Mouse (Mus musculus): ENCODE measurements around the gene Hoxb4. TPM values are rescaled to one million over a fixed set of nuclear protein-coding genes. Genes with fewer than 3 reads are reported as not detected.

Gene Hoxb4
- polyA plus RNA-seq, 1 experiment from 2014 or later = 3.2 TPM

DNA sequence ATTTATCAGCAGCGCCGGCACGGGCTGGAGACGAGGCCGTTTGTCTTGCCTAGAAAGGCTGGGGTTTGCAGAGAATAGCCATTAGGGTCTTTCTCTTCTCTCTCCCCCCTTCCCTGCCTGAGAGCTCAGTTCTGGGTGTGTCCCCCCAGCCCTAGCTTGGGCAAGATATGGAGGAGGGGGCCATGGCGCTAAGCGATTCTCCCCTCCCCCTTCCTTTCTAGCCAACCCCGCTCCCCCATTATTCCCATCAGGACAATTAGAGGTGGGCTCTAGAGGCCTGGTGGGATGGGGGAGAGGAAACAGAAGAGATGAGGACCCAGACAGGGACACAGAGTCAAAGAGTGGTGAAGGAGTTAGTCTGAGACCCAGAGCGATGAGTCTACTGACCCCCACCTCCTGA lies 30.7 kb upstream of the Hoxb4 start:
- H3K4me1 ChIP-seq (replicated peaks) = peaks cover 17% of the 10 kb centered on the region
- H3K36me3 ChIP-seq = no peaks in the 10 kb centered on the region
- no peaks in the 10 kb centered on the region for H3K9me3 ChIP-seq
- peaks cover 50% of the 10 kb centered on the region for H3K27me3 ChIP-seq (replicated peaks)
- peak overlapping the region; percentile 54 for H3K4me3 ChIP-seq (replicated peaks)
- peak overlapping the region; percentile 91; the same call in 1 of the 2 replicates for H3K27ac ChIP-seq
- peak overlapping the region; percentile 74 for H3K9ac ChIP-seq
- H3K4me2 ChIP-seq (replicated peaks) = peak overlapping the region; percentile 81
- no peak for ATAC-seq
- 7% methylated on average over 9 of the region's 9 CpGs for WGBS

DNA sequence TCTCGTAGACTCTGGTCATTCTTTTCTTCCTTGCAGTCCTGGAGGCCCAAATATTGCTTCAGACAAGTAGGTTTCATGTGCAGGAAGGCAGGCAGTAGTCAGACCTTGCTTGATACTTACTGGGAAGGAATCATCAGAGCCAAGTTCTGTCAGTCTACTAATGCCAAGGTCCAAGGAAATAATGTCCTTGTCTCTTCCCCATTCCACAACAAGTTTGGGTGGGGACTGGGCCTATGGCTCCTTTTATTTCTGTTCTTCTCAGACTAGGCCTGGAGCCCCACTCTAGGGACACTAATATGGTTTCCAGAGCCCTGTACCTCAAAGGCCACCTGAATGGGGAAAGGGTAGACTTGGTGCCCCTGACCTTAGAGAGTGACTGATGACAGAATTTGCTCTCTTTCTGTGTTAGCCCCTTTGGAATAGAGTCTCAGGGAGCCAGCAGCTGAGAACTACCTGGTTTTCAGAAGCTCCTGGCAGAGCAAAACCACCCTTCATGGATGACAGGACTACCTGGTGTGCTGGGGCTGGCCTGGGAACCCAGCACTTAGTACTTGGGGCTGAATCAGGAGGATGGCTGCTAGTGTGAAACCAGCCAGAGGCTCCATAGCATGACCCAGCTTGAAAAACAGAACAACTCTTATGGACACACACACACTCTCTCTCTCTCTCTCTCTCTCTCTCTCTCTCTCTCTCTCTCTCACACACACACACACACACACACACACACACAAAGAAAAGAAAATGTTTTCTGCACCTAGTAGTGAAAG lies 29.4 kb upstream of the Hoxb4 start:
- Histone ChIP-seq H3K4me3 (replicated peaks) (no peak overlapping the region), H3K27me3 (replicated peaks) (peaks cover 55% of the 10 kb centered on the region), H3K36me3 (no peaks in the 10 kb centered on the region), H3K27ac (no peak overlapping the region), H3K4me2 (replicated peaks) (no peak overlapping the region), H3K9ac (no peak overlapping the region), H3K4me1 (replicated peaks) (peaks cover 10% of the 10 kb centered on the region; the same call in 1 of the 2 replicates), H3K9me3 (no peaks in the 10 kb centered on the region)
- ATAC-seq = no peak
- 46% methylated on average over 1 of the region's 1 CpGs for WGBS

DNA sequence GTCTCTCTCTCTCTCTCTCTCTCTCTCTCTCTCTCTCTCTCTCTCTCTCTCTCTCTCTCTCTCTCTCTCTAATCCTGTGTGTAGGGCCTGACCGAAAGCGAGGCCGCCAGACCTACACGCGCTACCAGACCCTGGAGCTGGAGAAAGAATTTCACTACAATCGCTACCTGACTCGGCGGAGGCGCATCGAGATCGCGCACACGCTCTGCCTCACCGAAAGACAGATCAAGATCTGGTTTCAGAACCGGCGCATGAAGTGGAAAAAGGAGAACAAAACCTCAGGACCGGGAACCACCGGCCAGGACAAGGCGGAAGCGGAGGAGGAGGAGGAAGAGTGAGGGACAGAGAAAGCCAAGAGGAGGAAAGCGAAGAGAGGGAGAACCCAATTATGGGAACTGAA lies 28.8 kb upstream of the Hoxb4 start:
- Histone ChIP-seq H3K27ac (no peak overlapping the region), H3K36me3 (no peaks in the 10 kb centered on the region), H3K4me3 (replicated peaks) (no peak overlapping the region), H3K4me2 (replicated peaks) (no peak overlapping the region), H3K27me3 (replicated peaks) (peaks cover 58% of the 10 kb centered on the region), H3K9ac (no peak overlapping the region), H3K4me1 (replicated peaks) (peaks cover 10% of the 10 kb centered on the region; the same call in 1 of the 2 replicates), H3K9me3 (no peaks in the 10 kb centered on the region)
- no peak for ATAC-seq
- WGBS = 39% methylated on average over 21 of the region's 21 CpGs

DNA sequence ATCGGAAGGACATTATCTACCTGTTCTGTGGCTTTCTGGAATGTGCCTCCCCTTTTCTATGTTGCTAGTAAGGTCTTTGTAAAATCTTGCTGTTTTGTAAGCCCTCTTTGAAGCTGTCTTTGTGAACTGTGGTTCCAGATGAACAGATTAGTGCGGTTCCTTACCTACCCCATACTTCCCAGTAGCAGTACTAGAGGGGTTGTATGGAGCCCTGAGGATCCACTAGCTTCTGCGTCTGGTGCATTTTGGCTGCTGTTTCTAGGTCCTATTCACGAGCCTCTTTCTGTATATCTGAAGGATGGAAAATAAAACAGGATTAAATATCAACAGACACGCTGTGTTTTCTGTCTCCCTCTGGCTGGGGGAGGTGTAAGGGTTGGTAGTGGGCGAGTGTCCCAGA lies 28.2 kb upstream of the Hoxb4 start:
- 47% methylated on average over 6 of the region's 6 CpGs for WGBS
- Histone ChIP-seq H3K27me3 (replicated peaks) (peaks cover 59% of the 10 kb centered on the region), H3K4me1 (replicated peaks) (peaks cover 13% of the 10 kb centered on the region; the same call in 1 of the 2 replicates), H3K4me3 (replicated peaks) (no peak overlapping the region), H3K4me2 (replicated peaks) (no peak overlapping the region), H3K9ac (no peak overlapping the region), H3K27ac (no peak overlapping the region), H3K36me3 (no peaks in the 10 kb centered on the region), H3K9me3 (no peaks in the 10 kb centered on the region)
- no peak for ATAC-seq

DNA sequence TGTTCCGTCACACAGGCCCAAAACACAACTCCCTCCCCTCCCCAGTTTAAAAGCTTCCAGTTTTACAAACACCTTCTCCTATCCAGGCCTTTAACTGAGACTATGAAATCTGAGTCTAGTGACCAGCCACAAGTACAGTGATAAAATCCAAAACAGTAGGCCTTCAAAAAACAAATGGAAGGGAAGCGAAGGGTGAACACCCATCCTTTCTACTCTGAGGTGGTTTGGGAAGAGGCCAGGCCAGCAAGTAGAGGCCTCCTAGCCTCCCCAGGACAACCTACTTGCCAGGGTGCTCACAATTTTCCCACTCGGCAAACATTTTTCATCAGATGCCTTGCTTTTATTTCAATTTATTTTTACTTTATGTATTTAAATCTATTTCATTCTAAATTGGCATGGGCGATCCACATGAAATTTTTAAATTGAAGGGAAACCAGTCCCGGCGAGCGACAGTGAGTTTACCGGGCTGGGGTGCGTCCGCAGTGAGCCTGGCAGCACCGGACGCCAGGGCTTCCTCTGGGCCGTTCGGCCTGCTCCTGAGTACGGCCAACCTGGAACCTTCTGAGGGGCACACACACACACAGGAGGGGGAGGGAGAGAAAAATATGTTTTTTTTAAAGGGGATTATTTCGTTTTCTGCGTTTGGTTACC lies 27.2 kb upstream of the Hoxb4 start:
- no peak overlapping the region for H3K9ac ChIP-seq
- no peaks in the 10 kb centered on the region for H3K36me3 ChIP-seq
- WGBS = 36% methylated on average over 17 of the region's 17 CpGs
- no peak overlapping the region for H3K4me3 ChIP-seq (replicated peaks)
- no peaks in the 10 kb centered on the region for H3K9me3 ChIP-seq
- peak overlapping the region; percentile 7; the same call in 1 of the 2 replicates for H3K27ac ChIP-seq
- peaks cover 63% of the 10 kb centered on the region for H3K27me3 ChIP-seq (replicated peaks)
- 0 out of 2 replicates have a peak overlapping the region, but pooled peaks have one; percentile 1 for H3K4me2 ChIP-seq (replicated peaks)
- no peak for ATAC-seq
- H3K4me1 ChIP-seq (replicated peaks) = peaks cover 21% of the 10 kb centered on the region

DNA sequence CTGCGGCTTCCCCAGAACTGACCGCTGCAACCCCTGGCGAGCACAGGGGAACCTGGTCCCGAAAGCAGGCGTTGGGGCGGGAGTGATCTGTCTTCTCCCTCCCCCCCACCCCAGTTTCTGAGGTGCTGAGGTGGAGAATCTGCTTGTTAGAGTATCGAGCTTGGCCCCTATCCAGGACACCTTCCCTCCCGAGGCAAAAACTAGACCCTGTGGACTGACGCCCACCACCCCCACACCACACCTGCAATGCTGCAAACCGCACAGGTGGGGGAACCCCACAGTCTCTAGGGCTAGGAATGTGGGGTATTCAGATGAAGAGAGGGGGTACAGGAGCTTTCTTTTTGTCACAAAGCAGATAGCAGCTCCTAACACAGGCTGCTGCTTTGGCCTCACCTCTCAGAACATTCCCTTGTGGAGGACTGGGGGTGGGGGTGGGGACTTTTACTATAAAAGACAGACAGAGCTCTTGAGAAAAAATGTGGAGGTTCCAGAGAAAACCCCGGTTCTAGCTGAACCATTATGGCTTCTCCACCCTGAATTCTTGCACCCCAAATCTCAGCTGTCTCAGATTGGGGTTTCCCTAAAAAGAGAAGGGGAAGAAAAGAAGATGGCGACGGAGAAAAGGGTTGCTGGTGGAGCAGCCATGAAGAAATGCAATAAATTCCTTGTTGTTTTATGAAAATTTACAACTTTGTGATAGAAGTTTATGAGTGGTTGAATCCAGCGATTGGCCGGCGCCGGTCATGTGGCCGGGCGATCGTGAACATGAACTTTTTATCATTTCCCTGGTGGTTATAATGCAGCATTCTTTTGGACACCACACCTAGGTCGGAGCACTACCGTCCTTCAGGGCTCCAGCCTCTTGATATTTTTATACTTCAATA lies 26.1 kb upstream of the Hoxb4 start, which contains the start of gene Hoxb6:
Gene Hoxb6 (plus strand): TSS at position 796 of the 884 bp plus-strand sequence.
- WGBS = 11% methylated on average over 22 of the region's 22 CpGs
- Histone ChIP-seq H3K9me3 (no peaks in the 10 kb centered on the region), H3K4me1 (replicated peaks) (peaks cover 24% of the 10 kb centered on the region), H3K27ac (peak within 1 kb of the TSS; percentile 85), H3K4me3 (replicated peaks) (peak within 1 kb of the TSS; percentile 51), H3K9ac (peak within 1 kb of the TSS; percentile 59), H3K36me3 (no peaks in the 10 kb centered on the region), H3K27me3 (replicated peaks) (peaks cover 69% of the 10 kb centered on the region), H3K4me2 (replicated peaks) (peak within 1 kb of the TSS; percentile 74)
- ATAC-seq = peak; percentile 41; the same call in 1 of the 2 replicates

DNA sequence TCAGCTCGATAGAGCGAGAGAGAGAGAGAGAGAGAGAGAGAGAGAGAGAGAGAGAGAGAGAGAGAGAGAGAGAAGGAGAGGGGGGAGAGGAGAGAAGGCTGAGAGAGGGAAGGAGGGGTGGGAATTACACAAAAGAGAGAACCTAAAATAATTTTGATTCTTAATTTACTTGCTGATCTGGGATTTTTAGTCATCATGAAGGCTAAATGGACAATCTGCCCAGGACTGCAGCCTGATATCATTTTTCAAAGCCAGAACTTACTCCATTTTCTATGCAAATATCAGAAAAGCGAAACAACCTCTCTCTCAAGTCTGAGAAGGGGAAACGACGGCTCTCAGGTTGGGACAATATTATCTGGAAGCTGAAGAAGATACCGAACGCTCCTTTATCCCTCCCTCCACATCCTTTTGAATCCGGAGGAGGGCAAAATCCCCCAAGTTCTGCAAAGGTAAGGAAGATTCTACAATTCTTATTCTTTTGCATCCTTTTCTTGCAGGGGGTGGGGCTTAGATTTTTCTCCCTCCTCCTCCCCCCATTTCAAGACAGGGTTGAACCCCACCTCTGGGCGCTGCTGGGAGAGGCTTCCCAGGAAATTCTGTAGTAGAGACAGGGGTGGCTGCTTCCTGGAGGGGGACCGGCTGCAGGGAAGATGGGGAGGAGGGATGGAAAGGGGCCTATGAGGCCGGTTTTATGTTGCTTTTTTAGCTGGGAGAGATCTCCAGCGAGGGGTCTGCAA lies 25.3 kb upstream of the Hoxb4 start:
- WGBS = 9% methylated on average over 12 of the region's 12 CpGs
- H3K9me3 ChIP-seq = no peaks in the 10 kb centered on the region
- peaks cover 70% of the 10 kb centered on the region for H3K27me3 ChIP-seq (replicated peaks)
- H3K27ac ChIP-seq = peak overlapping the region; percentile 85
- H3K36me3 ChIP-seq = no peaks in the 10 kb centered on the region
- peak overlapping the region; percentile 51 for H3K4me3 ChIP-seq (replicated peaks)
- H3K4me2 ChIP-seq (replicated peaks) = peak overlapping the region; percentile 74
- peak overlapping the region; percentile 59 for H3K9ac ChIP-seq
- no peak for ATAC-seq
- H3K4me1 ChIP-seq (replicated peaks) = peaks cover 25% of the 10 kb centered on the region

DNA sequence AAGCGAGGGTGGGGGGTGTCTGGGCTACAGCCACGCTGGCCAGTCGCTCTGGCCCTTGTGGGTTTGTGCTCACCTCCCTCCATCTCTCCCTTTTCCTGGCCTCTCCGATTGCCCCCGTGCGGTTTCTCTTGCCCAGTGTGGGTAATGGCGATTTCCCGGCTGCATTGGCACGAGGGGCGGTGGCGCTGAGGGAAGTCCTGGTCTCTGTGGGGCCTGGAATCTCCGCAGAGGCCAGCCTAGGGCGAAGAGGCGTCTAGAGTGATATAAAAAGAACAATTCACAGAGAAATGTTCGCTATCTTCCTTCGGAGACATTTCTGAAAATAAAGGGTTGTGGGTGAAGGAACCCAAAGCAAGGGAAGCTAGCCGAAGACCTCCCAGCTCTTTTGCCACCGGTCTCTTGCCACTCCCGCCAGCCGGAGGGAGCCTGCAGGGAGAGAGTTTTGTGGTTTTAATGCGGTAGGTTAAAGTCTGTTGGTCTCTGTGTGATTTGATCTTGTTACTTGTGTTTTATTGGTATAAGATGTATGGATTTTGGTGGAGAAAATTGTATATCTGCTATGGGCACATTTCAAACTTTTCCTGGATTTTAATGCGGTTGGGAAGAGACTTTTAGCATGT lies 24.7 kb upstream of the Hoxb4 start:
- no peak for ATAC-seq
- peak overlapping the region; percentile 74 for H3K4me2 ChIP-seq (replicated peaks)
- peak overlapping the region; percentile 85 for H3K27ac ChIP-seq
- H3K9ac ChIP-seq = peak overlapping the region; percentile 59
- H3K27me3 ChIP-seq (replicated peaks) = peaks cover 69% of the 10 kb centered on the region
- no peaks in the 10 kb centered on the region for H3K9me3 ChIP-seq
- 9% methylated on average over 22 of the region's 22 CpGs for WGBS
- peaks cover 25% of the 10 kb centered on the region for H3K4me1 ChIP-seq (replicated peaks)
- peak overlapping the region; percentile 51 for H3K4me3 ChIP-seq (replicated peaks)
- no peaks in the 10 kb centered on the region for H3K36me3 ChIP-seq

DNA sequence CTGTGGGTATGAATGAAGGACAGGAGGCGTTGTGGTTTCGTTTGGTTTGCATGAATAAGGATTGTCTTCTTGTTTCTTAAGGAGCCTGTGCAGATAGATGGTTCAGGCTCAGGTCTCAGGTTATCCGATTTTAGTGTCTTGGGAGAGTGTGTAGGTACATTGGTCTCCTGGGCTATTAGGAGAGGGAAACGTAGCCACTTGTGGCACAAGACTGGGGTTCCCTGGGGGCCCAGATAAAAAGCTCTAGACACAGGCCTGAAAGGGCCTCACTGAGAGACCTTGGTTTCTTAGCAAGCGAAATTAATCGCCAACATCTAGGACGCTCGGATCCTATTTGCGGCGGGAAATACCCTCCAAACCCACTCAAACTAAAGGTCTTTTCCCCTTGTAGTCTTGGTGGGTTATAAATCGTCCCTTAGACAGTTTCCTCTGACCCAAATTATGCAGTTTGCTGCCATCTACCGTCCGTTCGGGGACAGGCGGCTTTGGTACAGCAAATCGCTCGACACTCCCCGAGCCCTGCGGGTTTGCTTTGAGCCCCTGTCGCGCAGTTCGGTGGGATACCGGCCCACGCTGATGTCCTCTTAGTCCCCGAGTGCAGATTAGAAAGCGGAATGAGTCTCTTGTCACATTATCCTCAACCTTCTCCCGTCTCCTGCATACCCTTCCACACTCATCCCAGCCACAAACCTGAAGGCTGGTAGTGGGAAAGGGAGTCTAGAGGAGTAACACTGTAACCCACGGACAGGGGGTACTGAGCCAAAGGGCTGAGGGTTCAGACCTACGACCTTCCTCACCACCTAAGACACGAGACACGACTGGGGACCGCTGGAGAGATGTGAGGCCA lies 23.6 kb upstream of the Hoxb4 start:
- peak overlapping the region; percentile 74 for H3K4me2 ChIP-seq (replicated peaks)
- peak overlapping the region; percentile 53 for H3K9ac ChIP-seq
- H3K27me3 ChIP-seq (replicated peaks) = peaks cover 71% of the 10 kb centered on the region
- no peaks in the 10 kb centered on the region for H3K36me3 ChIP-seq
- 1% methylated on average over 32 of the region's 32 CpGs for WGBS
- H3K27ac ChIP-seq = peak overlapping the region; percentile 44
- ATAC-seq = peak; percentile 61; the same call in 1 of the 2 replicates
- H3K9me3 ChIP-seq = no peaks in the 10 kb centered on the region
- peak overlapping the region; percentile 51 for H3K4me3 ChIP-seq (replicated peaks)
- peaks cover 25% of the 10 kb centered on the region for H3K4me1 ChIP-seq (replicated peaks)

DNA sequence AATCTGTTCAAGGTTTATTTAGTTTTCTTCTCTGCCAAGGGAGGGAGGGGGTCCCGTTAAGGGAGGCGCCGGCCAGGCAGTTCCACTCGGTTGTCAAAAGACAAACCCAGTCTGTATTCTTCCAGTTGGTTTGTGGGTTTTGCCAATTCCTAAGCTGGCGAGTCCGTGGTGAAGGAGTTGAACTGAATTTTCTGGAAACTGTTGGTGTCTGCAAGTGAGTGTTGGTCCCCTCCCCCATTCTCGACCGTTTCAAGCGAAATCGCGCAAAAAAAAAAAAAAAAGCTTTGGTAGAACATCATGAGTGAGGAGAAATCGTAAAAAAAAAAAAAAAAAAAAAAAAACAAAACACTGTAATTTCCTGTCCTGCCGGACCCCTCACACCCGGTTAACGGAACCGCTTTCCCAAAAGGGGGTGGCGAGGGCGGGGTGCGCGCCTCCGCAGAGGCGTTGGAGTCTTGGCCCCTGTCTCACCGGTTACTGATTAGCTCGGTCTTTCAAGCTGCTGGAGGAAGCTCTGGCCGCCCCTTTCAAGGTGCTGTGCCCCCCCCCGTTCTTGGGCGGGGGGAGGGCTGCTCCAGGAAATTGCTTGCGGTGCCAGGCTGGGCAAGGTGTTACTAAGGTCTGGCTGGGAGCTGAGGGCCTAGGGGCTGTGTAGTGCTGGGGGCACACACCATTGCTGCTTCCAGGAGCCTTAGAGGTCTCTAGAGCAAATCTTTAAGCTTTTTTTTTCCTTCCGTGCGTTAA lies 22.8 kb upstream of the Hoxb4 start:
- Histone ChIP-seq H3K4me2 (replicated peaks) (peak overlapping the region; percentile 74), H3K4me1 (replicated peaks) (peaks cover 30% of the 10 kb centered on the region), H3K9ac (peak overlapping the region; percentile 53), H3K9me3 (no peaks in the 10 kb centered on the region), H3K4me3 (replicated peaks) (peak overlapping the region; percentile 51), H3K36me3 (no peaks in the 10 kb centered on the region), H3K27ac (peak overlapping the region; percentile 66; the same call in 1 of the 2 replicates), H3K27me3 (replicated peaks) (peaks cover 74% of the 10 kb centered on the region)
- 0 out of 2 replicates have a peak, but pooled peaks have one; percentile 13 for ATAC-seq
- 1% methylated on average over 30 of the region's 30 CpGs for WGBS

All from intestine, embryonic 15.5 days (tissue).